Mouse (Mus musculus): Measurements from ENCODE around the gene Bcl7a. TPM values are rescaled to one million over a fixed set of nuclear protein-coding genes. Genes with fewer than 3 reads are reported as not detected.

The Bcl7a gene
- total and polyA plus RNA-seq, 3 experiments, result 6.3 to 10.3 (median 9.2) TPM

DNA sequence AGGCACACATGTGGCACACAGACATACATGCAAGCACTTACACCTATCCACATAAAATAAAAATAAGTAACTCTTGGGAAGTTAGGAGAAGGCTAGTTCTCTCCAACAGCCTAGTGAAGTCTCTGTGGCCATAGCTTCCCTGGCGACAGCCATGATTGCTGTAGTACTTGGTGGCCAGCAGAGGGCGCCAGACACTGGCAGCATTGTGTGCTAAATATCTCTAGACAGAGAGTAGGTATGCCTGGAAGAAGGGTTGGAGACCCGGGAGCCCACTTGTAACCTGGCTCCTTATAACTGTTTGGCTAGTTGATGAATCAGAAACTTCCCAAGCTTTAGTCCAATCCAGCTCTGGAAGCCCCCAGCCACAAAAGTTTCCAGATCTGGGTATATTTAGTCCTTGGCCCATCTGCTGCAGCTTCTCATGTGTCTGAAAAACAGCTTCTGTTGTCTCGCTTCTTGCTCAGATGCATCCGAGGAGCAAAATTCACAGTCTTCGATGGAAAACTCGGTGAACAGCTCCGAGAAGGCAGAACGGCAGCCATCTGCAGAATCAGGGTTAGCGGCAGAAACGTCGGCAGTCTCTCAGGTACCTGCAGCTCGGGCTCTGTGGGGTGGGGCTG lies 25.3 kb downstream of the Bcl7a start:
- DNase-seq, result peak; percentile 33 to 61
- H3K79me2 ChIP-seq (replicated peaks; ENCODE audit: control insufficient read depth, insufficient read depth, low read length), result no peaks in the 10 kb centered on the region
- no peak overlapping the region for H3K4me3 ChIP-seq
- H3K27ac ChIP-seq, result no peak overlapping the region
- 75% methylated on average over 13 of the region's 13 CpGs for WGBS
- peaks cover 6% of the 10 kb centered on the region for H3K4me1 ChIP-seq (ENCODE audit: control insufficient read depth, insufficient read depth, low read length)
- peaks cover 6% of the 10 kb centered on the region for H3K36me3 ChIP-seq (ENCODE audit: control insufficient read depth, insufficient read depth, low read length)
- intact Hi-C loops (cut with DNase I), result loop anchor here (1.0 to 5.0 kb wide), 2 partner anchors 67 to 117 kb away; partner anchors contain the start of gene Wdr66
- H3K9ac ChIP-seq (ENCODE audit: low read depth, low read length), result no peak overlapping the region
- H3K27me3 ChIP-seq (ENCODE audit: control insufficient read depth, insufficient read depth, low read length), result no peaks in the 10 kb centered on the region
- TF ChIP-seq POLR2A (IDR thresholded peaks at IDR 0.05; ENCODE audit: insufficient read depth, low read depth, low read length) (no peak), EP300 (IDR thresholded peaks at IDR 0.05; ENCODE audit: insufficient read depth, low read depth, low read length) (peak; percentile 61; the same call in 1 of the 2 replicates), CTCF (IDR thresholded peaks at IDR 0.05) (peak; percentile 99)

DNA sequence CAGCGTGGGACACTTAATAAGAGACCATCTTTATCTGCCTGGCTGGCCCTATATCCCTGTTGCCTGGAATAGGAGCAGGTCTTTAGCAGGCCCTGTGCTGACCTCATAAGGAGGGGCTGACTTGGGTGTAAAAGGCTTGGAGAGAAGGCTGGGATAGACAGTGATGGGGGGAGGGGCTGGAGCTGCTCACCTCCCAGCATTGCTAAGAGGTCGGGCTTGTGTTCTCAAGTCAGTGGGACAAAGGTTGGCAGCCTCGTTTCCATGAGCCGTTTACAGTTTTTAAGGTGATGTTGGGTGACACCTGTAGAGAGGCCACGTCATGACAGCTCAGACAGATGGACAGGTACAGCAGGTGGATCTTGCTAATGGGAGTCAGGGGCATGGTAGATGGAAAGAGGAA lies 26.4 kb downstream of the Bcl7a start:
- no peak overlapping the region for H3K4me3 ChIP-seq
- TF ChIP-seq EP300 (IDR thresholded peaks at IDR 0.05; ENCODE audit: insufficient read depth, low read depth, low read length), result no peak
- no peak for TF ChIP-seq POLR2A (IDR thresholded peaks at IDR 0.05; ENCODE audit: insufficient read depth, low read depth, low read length)
- TF ChIP-seq CTCF (IDR thresholded peaks at IDR 0.05), result no peak
- H3K36me3 ChIP-seq (ENCODE audit: control insufficient read depth, insufficient read depth, low read length), result peaks cover under 1% of the 10 kb centered on the region
- no peak overlapping the region for H3K27ac ChIP-seq
- H3K79me2 ChIP-seq (replicated peaks; ENCODE audit: control insufficient read depth, insufficient read depth, low read length), result no peaks in the 10 kb centered on the region
- no peak overlapping the region for H3K9ac ChIP-seq (ENCODE audit: low read depth, low read length)
- no peaks in the 10 kb centered on the region for H3K27me3 ChIP-seq (ENCODE audit: control insufficient read depth, insufficient read depth, low read length)
- WGBS, result 87% methylated on average over 5 of the region's 5 CpGs
- no peak for DNase-seq
- no peaks in the 10 kb centered on the region; the same call in 1 of the 2 replicates for H3K4me1 ChIP-seq (ENCODE audit: control insufficient read depth, insufficient read depth, low read length)
- intact Hi-C loops (cut with DNase I), result no loop called here

DNA sequence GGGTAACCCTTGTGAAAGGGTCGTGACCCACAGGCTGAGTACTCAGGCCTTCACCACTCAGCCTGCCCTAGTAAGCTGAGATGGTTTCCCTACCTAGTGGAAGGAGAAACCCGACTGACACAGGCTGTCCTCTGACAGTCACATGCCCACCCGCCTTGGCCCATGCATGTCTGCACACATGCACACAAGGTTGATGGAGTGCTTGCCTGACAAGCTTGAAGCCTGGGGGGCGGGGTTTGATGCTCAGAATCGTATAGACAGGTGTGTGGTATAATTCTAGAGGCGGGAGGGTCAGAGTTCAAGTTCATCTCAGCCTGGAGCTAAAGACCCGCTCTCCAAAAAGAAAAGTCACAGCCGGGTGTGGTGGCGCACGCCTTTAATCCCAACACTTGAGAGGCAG lies 31.6 kb downstream of the Bcl7a start:
- WGBS, result 92% methylated on average over 10 of the region's 10 CpGs
- Histone ChIP-seq H3K27me3 (ENCODE audit: control insufficient read depth, insufficient read depth, low read length) (no peaks in the 10 kb centered on the region), H3K79me2 (replicated peaks; ENCODE audit: control insufficient read depth, insufficient read depth, low read length) (no peaks in the 10 kb centered on the region), H3K4me1 (ENCODE audit: control insufficient read depth, insufficient read depth, low read length) (peaks cover 4% of the 10 kb centered on the region), H3K4me3 (no peak overlapping the region), H3K36me3 (ENCODE audit: control insufficient read depth, insufficient read depth, low read length) (no peaks in the 10 kb centered on the region), H3K27ac (no peak overlapping the region), H3K9ac (ENCODE audit: low read depth, low read length) (no peak overlapping the region)
- intact Hi-C loops (cut with DNase I), result no loop called here
- DNase-seq, result no peak
- no peak for TF ChIP-seq POLR2A (IDR thresholded peaks at IDR 0.05; ENCODE audit: insufficient read depth, low read depth, low read length)
- TF ChIP-seq EP300 (IDR thresholded peaks at IDR 0.05; ENCODE audit: insufficient read depth, low read depth, low read length), result no peak
- no peak for TF ChIP-seq CTCF (IDR thresholded peaks at IDR 0.05)

DNA sequence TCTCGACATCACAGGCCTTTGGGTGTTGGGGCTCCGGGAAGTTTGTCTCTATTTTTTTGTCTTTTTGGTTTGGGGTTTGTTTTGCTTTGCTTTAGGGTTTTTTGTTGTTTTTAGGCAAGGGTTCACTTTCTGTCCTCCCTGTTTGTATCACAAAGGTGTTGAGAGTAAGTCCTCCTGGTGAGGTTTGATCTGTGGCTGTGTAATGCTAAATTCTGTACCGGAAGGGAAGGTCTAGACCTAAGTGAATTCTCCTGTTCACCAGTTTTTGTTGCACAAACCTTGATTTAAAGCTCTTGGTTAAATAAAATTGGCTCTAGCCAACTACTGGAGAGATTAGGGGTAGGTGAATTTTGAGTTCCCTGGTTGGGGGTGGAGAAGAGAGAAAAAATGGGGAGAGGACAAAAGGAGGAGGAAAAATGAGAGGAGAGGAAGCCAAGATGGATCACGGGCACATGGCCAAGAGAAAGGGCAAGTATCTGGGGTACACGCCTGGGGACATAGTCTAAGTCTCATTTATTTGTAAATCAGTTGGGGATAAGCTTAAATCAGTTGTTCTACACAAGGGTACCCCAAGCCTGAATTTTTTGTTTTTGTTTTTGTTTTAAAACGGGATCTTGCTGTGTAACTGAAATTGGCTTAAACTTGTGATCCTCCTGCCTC lies 32.3 kb downstream of the Bcl7a start:
- Histone ChIP-seq H3K4me3 (no peak overlapping the region), H3K79me2 (replicated peaks; ENCODE audit: control insufficient read depth, insufficient read depth, low read length) (no peaks in the 10 kb centered on the region), H3K36me3 (ENCODE audit: control insufficient read depth, insufficient read depth, low read length) (no peaks in the 10 kb centered on the region), H3K27me3 (ENCODE audit: control insufficient read depth, insufficient read depth, low read length) (no peaks in the 10 kb centered on the region), H3K4me1 (ENCODE audit: control insufficient read depth, insufficient read depth, low read length) (peaks cover 4% of the 10 kb centered on the region), H3K9ac (ENCODE audit: low read depth, low read length) (no peak overlapping the region), H3K27ac (no peak overlapping the region; the same call in 1 of the 2 replicates)
- TF ChIP-seq CTCF (IDR thresholded peaks at IDR 0.05) (no peak), EP300 (IDR thresholded peaks at IDR 0.05; ENCODE audit: insufficient read depth, low read depth, low read length) (no peak), POLR2A (IDR thresholded peaks at IDR 0.05; ENCODE audit: insufficient read depth, low read depth, low read length) (no peak)
- WGBS, result 83% methylated on average over 6 of the region's 6 CpGs
- intact Hi-C loops (cut with DNase I), result loop anchor here (1.0 to 2.0 kb wide), 3 partner anchors 19 to 123 kb away; partner anchors contain the start of gene Mlxip
- DNase-seq, result no peak

DNA sequence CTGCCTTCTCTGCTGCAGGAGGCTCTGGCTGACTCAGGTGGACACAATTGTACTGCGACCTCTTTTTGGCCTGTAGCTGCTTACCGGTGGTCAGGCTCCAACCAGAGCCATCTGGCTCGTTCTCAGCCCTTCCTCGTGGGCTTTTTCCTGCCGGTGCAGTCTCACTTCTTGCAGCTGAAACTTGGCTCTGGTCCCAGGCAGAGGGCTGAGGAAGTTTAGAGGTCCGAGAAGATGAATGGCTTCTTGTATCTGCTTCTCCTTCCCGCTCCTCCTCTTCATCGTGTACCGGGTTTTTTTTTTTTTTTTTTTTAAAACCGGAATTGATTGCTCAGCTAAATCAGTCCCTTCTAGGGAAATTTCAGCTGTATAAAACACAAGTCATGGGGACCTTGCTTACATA lies 32.9 kb downstream of the Bcl7a start:
- TF ChIP-seq POLR2A (IDR thresholded peaks at IDR 0.05; ENCODE audit: insufficient read depth, low read depth, low read length) (no peak), CTCF (IDR thresholded peaks at IDR 0.05) (no peak), EP300 (IDR thresholded peaks at IDR 0.05; ENCODE audit: insufficient read depth, low read depth, low read length) (no peak)
- H3K79me2 ChIP-seq (replicated peaks; ENCODE audit: control insufficient read depth, insufficient read depth, low read length), result no peaks in the 10 kb centered on the region
- peaks cover 4% of the 10 kb centered on the region for H3K4me1 ChIP-seq (ENCODE audit: control insufficient read depth, insufficient read depth, low read length)
- no peaks in the 10 kb centered on the region for H3K27me3 ChIP-seq (ENCODE audit: control insufficient read depth, insufficient read depth, low read length)
- H3K27ac ChIP-seq, result peak overlapping the region; percentile 44
- peak; percentile 71 to 83 for DNase-seq
- intact Hi-C loops (cut with DNase I), result loop anchor here (1.0 to 2.0 kb wide), 3 partner anchors 18 to 122 kb away; partner anchors contain the start of gene Mlxip
- H3K9ac ChIP-seq (ENCODE audit: low read depth, low read length), result no peak overlapping the region
- no peak overlapping the region for H3K4me3 ChIP-seq
- H3K36me3 ChIP-seq (ENCODE audit: control insufficient read depth, insufficient read depth, low read length), result no peaks in the 10 kb centered on the region
- WGBS, result 13% methylated on average over 10 of the region's 10 CpGs
